In genomic region chr17:49650366-49650765, GRCm38 (mm10) we compare ENCODE assay signal across 27 mouse cellular contexts. TPM values are rescaled to one million over a fixed set of nuclear protein-coding genes. Genes with fewer than 3 reads are reported as not detected.
DNase-seq lines count a peak whose midpoint lies in the region; ATAC-seq and TF ChIP-seq lines count a peak whose summit lies in the region.
"Had no signal": no experiment of that assay in that cellular context is flagged by ENCODE, and none has a peak within 500 bp of the region (broad histone marks: within the 10 kb centered on the region; RNA-seq: fewer than 3 reads in every experiment).

No protein-coding gene starts in this region.

- no peak overlapping the region for H3K4me2 ChIP-seq in stomach, postnatal 0 days (replicated peaks; ENCODE audit: low read depth)
- H3K4me2 ChIP-seq: embryonic facial prominence, embryonic 15.5 days; heart, embryonic 12.5 days had no signal

- TF ChIP-seq POLR2A in testis, adult 2 months (IDR thresholded peaks at IDR 0.05; ENCODE audit: control insufficient read depth, low read depth, low read length), result no peak

- H3K4me3 ChIP-seq in gastrocnemius, adult 2 months, result no peak overlapping the region
- H3K4me3 ChIP-seq in left cerebral cortex, adult 2 months, result no peak overlapping the region
- H3K4me3 ChIP-seq in testis, adult 2 months (ENCODE audit: control insufficient read depth, low read depth, low read length), result no peak overlapping the region
- H3K4me3 ChIP-seq in stomach, postnatal 0 days (ENCODE audit: low read depth, low read length), result no peak overlapping the region
- H3K4me3 ChIP-seq: embryonic facial prominence, embryonic 15.5 days; heart, embryonic 12.5 days; limb, embryonic 10.5 days had no signal

- H3K36me3 ChIP-seq in testis, adult 2 months (ENCODE audit: control insufficient read depth, insufficient read depth, low read length), result no peaks in the 10 kb centered on the region
- no peaks in the 10 kb centered on the region for H3K36me3 ChIP-seq in stomach, postnatal 0 days (ENCODE audit: control insufficient read depth, insufficient read depth, low read length)
- H3K36me3 ChIP-seq: embryonic facial prominence, embryonic 15.5 days; heart, embryonic 12.5 days; limb, embryonic 10.5 days had no signal

- no peak for TF ChIP-seq EP300 in stomach, postnatal 0 days (optimal IDR thresholded peaks at IDR 0.05)

- H3K27me3 ChIP-seq in testis, adult 2 months (ENCODE audit: control insufficient read depth, insufficient read depth, low read length), result no peaks in the 10 kb centered on the region
- no peaks in the 10 kb centered on the region for H3K27me3 ChIP-seq in stomach, postnatal 0 days (ENCODE audit: control insufficient read depth, insufficient read depth, low read length)
- H3K27me3 ChIP-seq: embryonic facial prominence, embryonic 15.5 days; heart, embryonic 12.5 days had no signal

- H3K9me3 ChIP-seq in stomach, postnatal 0 days (ENCODE audit: control insufficient read depth, low read length), result no peaks in the 10 kb centered on the region
- H3K9me3 ChIP-seq: embryonic facial prominence, embryonic 15.5 days; limb, embryonic 10.5 days had no signal

- no peak overlapping the region for H3K9ac ChIP-seq in stomach, postnatal 0 days (ENCODE audit: low read length)
- H3K9ac ChIP-seq: embryonic facial prominence, embryonic 15.5 days; heart, embryonic 12.5 days had no signal

- H3K4me1 ChIP-seq in testis, adult 2 months (ENCODE audit: control insufficient read depth, insufficient read depth, low read length), result no peaks in the 10 kb centered on the region
- H3K4me1 ChIP-seq in stomach, postnatal 0 days (replicated peaks; ENCODE audit: control insufficient read depth, insufficient read depth), result no peaks in the 10 kb centered on the region
- H3K4me1 ChIP-seq: embryonic facial prominence, embryonic 15.5 days; heart, embryonic 12.5 days; limb, embryonic 10.5 days had no signal

- H3K27ac ChIP-seq in gastrocnemius, adult 2 months, result no peak overlapping the region
- no peak overlapping the region for H3K27ac ChIP-seq in left cerebral cortex, adult 2 months
- no peak overlapping the region for H3K27ac ChIP-seq in testis, adult 2 months (ENCODE audit: control insufficient read depth, insufficient read depth, low read depth, low read length)
- no peak overlapping the region for H3K27ac ChIP-seq in stomach, postnatal 0 days (replicated peaks)
- H3K27ac ChIP-seq: embryonic facial prominence, embryonic 15.5 days; hindbrain, postnatal 0 days; limb, embryonic 10.5 days; macrophage had no signal

- peak; percentile 40 for TF ChIP-seq CTCF in gastrocnemius, adult 2 months (IDR thresholded peaks at IDR 0.05)
- TF ChIP-seq CTCF in left cerebral cortex, adult 2 months (IDR thresholded peaks at IDR 0.05), result peak; percentile 36
- peak; percentile 56; the same call in 1 of the 2 replicates for TF ChIP-seq CTCF in testis, adult 2 months (IDR thresholded peaks at IDR 0.05; ENCODE audit: control insufficient read depth, insufficient read depth, insufficient replicate concordance, low read depth, low read length)
- peak; percentile 47 for TF ChIP-seq CTCF in stomach, postnatal 0 days (IDR thresholded peaks at IDR 0.05; ENCODE audit: low read depth)

- WGBS in stomach, postnatal 0 days, result 79% methylated on average over 4 of the region's 4 CpGs

- intact Hi-C loops in gastrocnemius, adult 2 months (cut with DNase I), result no loop called here
- intact Hi-C loops in left cerebral cortex, adult 2 months (cut with DNase I), result no loop called here

- no peak for DNase-seq in gastrocnemius, adult 2 months
- no peak for DNase-seq in gastrocnemius, postnatal 25 days
- no peak for DNase-seq in left cerebral cortex, adult 2 months (ENCODE audit: extremely low spot score in 1 of 2, low spot score in 2 of 2)
- no peak for DNase-seq in left cerebral cortex, adult 11 months (ENCODE audit: low spot score)
- DNase-seq in testis, postnatal 14 days (ENCODE audit: low spot score), result no peak
- DNase-seq in stomach, postnatal 0 days (ENCODE audit: low spot score), result no peak
- DNase-seq in heart, postnatal 4 days, result no peak
- DNase-seq: adrenal gland, postnatal 25 days; cerebellum, adult 9-10 months; heart, postnatal 10 days; kidney, adult 11 months; kidney, postnatal 36 days; lung, adult 2 months; right cerebral cortex, postnatal 4 days; thymus, adult 2 months; thymus, postnatal 4 days had no signal

- no peak for ATAC-seq in stomach, postnatal 0 days (ENCODE audit: low FRiP score, low TSS enrichment)
- ATAC-seq: CD4-positive, CD25-positive, alpha-beta regulatory T cell, adult 4 months; forebrain, embryonic 14.5 days; hindbrain, postnatal 0 days; midbrain, embryonic 16.5 days had no signal

RNA-seq across cellular contexts. Expression of gene Kif6, which starts 35.4 kb away (rescaled TPM):
- total RNA-seq in gastrocnemius, adult 2 months (2021), result not detected
- under 1 TPM in 1 of 2 experiments, not detected in 1; 0.19 TPM for total RNA-seq in gastrocnemius, postnatal 25 days (2021)
- 1 to 10 TPM; 1.9 to 2.1 TPM for total RNA-seq in left cerebral cortex, adult 2 months (2021)
- polyA plus RNA-seq in testis, adult 2 months (2012; rRNA removed), result 5.8 and 6.5 TPM in 2 replicates
- 0.42 and 0.85 TPM in 2 replicates for polyA plus RNA-seq in stomach, postnatal 0 days (2015; fragmentation: Nextera tagmentation; extraction: Ambion mirVana)
- 1 to 10 TPM; 1.9 to 3.2 TPM for total RNA-seq in heart, postnatal 4 days (2021)
- total RNA-seq: granulocyte monocyte progenitor cell, adult 5-6 weeks; liver, adult 2 months had no signal
- polyA plus RNA-seq: CD4-positive, CD25-positive, alpha-beta regulatory T cell, adult 4 months; liver, adult 2 months; macrophage had no signal
